ENCODE assay signal across 11 mouse cellular contexts in genomic region chr10:99127691-99128261, GRCm38 (mm10). TPM values are rescaled to one million over a fixed set of nuclear protein-coding genes. Genes with fewer than 3 reads are reported as not detected.
DNase-seq lines count a peak whose midpoint lies in the region; ATAC-seq and TF ChIP-seq lines count a peak whose summit lies in the region.
"Had no signal": no experiment of that assay in that cellular context is flagged by ENCODE, and none has a peak within 500 bp of the region (broad histone marks: within the 10 kb centered on the region; RNA-seq: fewer than 3 reads in every experiment).

No protein-coding gene starts in this region.

- peak; percentile 66 to 71 for DNase-seq in B cell, adult 2 months
- DNase-seq in CH12.LX (ENCODE audit: extremely low read depth), result peak; percentile 52
- no peak for DNase-seq in liver, embryonic 11.5 days (ENCODE audit: low spot score)
- DNase-seq in retina, postnatal 1 day, result peak; percentile 78
- no peak for DNase-seq in cerebellum, adult 2 months
- no peak for DNase-seq in layer of hippocampus, adult 8-10 months (ENCODE audit: low spot score in 2 of 2)
- no peak for DNase-seq in cerebellum, postnatal 25 days
- DNase-seq: heart, postnatal 4 days had no signal

- H3K27ac ChIP-seq in CH12.LX (ENCODE audit: insufficient read depth, low read depth), result peak overlapping the region; percentile 10
- no peak overlapping the region for H3K27ac ChIP-seq in liver, embryonic 11.5 days (ENCODE audit: low read depth, low read length)
- no peak overlapping the region for H3K27ac ChIP-seq in cerebellum, adult 2 months (ENCODE audit: insufficient read depth, low read length)
- no peak overlapping the region for H3K27ac ChIP-seq in hindbrain, embryonic 16.5 days (ENCODE audit: low read depth, low read length)
- H3K27ac ChIP-seq: forebrain, embryonic 15.5 days had no signal

- 65% methylated on average over 11 of the region's 11 CpGs for WGBS in liver, embryonic 11.5 days
- 85% methylated on average over 11 of the region's 11 CpGs for WGBS in cerebellum, adult 2 months
- 80% methylated on average over 11 of the region's 11 CpGs for WGBS in hindbrain, embryonic 16.5 days

- peak; percentile 30; the same call in 1 of the 2 replicates for ATAC-seq in liver, embryonic 11.5 days (replicated peaks; ENCODE audit: low FRiP score)
- no peak for ATAC-seq in hindbrain, embryonic 16.5 days
- ATAC-seq: forebrain, embryonic 15.5 days had no signal

- no peak overlapping the region for H3K9ac ChIP-seq in CH12.LX (ENCODE audit: insufficient read depth, low read depth)
- H3K9ac ChIP-seq in liver, embryonic 11.5 days (ENCODE audit: low read depth, low read length), result no peak overlapping the region
- H3K9ac ChIP-seq in hindbrain, embryonic 16.5 days (ENCODE audit: low read depth, low read length), result no peak overlapping the region
- H3K9ac ChIP-seq: forebrain, embryonic 15.5 days had no signal

- TF ChIP-seq EP300 in CH12.LX (IDR thresholded peaks at IDR 0.05; ENCODE audit: low read length), result no peak

- in situ Hi-C loops in CH12.LX (cut with MboI; ENCODE audit: low pct_ligation_motif_present, low pct_unique_long_range_greater_than_20kb, low sequenced_read_pairs), result no loop called here

- dilution Hi-C loops in CH12.LX (cut with MboI; ENCODE audit: extremely low pct_ligation_motif_present, extremely low pct_unique_long_range_greater_than_20kb, low sequenced_read_pairs), result no loop called here

- no peak for TF ChIP-seq POLR2A in CH12.LX (IDR thresholded peaks at IDR 0.05; ENCODE audit: low read depth, low read length)
- TF ChIP-seq POLR2A in cerebellum, adult 2 months (IDR thresholded peaks at IDR 0.05; ENCODE audit: borderline replicate concordance, insufficient read depth, low read length), result no peak

- peaks cover 4 to 54% of the 10 kb centered on the region in 2 experiments for H3K36me3 ChIP-seq in CH12.LX (replicated peaks in 1 of 2; ENCODE audit: control insufficient read depth in 1 of 2, insufficient read depth in 1 of 2, low read length in 1 of 2)
- no peaks in the 10 kb centered on the region for H3K36me3 ChIP-seq in liver, embryonic 11.5 days (ENCODE audit: control insufficient read depth, insufficient read depth, low read length)
- H3K36me3 ChIP-seq in hindbrain, embryonic 16.5 days (ENCODE audit: control insufficient read depth, insufficient read depth, low read length), result no peaks in the 10 kb centered on the region

- TF ChIP-seq RAD21 in CH12.LX (IDR thresholded peaks at IDR 0.05; ENCODE audit: low read depth, low read length), result no peak

- H3K27me3 ChIP-seq in CH12.LX (replicated peaks), result no peaks in the 10 kb centered on the region
- H3K27me3 ChIP-seq in liver, embryonic 11.5 days (replicated peaks; ENCODE audit: control insufficient read depth, insufficient read depth, low read length), result no peaks in the 10 kb centered on the region
- H3K27me3 ChIP-seq in cerebellum, adult 2 months (ENCODE audit: control insufficient read depth, insufficient read depth, low read length), result no peaks in the 10 kb centered on the region
- H3K27me3 ChIP-seq in hindbrain, embryonic 16.5 days (replicated peaks; ENCODE audit: control insufficient read depth, insufficient read depth, low read length), result no peaks in the 10 kb centered on the region
- H3K27me3 ChIP-seq: forebrain, embryonic 15.5 days had no signal

- H3K9me3 ChIP-seq in CH12.LX (replicated peaks; ENCODE audit: low read length), result no peaks in the 10 kb centered on the region
- no peaks in the 10 kb centered on the region for H3K9me3 ChIP-seq in liver, embryonic 11.5 days (ENCODE audit: control insufficient read depth, low read length)
- no peaks in the 10 kb centered on the region for H3K9me3 ChIP-seq in hindbrain, embryonic 16.5 days (ENCODE audit: control insufficient read depth, low read length)
- H3K9me3 ChIP-seq: forebrain, embryonic 15.5 days had no signal

- no peaks in the 10 kb centered on the region for H3K79me2 ChIP-seq in CH12.LX (replicated peaks; ENCODE audit: control insufficient read depth, extremely low read depth, insufficient read depth, poor library complexity, severe bottlenecking)

- H3K4me1 ChIP-seq in CH12.LX (ENCODE audit: control insufficient read depth in 1 of 2, insufficient read depth in 2 of 2), result peaks cover 8 to 59% of the 10 kb centered on the region in 2 experiments; a peak in 3 of 4 replicates
- H3K4me1 ChIP-seq in liver, embryonic 11.5 days (replicated peaks; ENCODE audit: control insufficient read depth, insufficient read depth, low read length), result no peaks in the 10 kb centered on the region; the same call in 1 of the 2 replicates
- H3K4me1 ChIP-seq in cerebellum, adult 2 months (ENCODE audit: control insufficient read depth, insufficient read depth, low read length), result no peaks in the 10 kb centered on the region; the same call in 1 of the 2 replicates
- peaks cover 5% of the 10 kb centered on the region; the same call in 1 of the 2 replicates for H3K4me1 ChIP-seq in hindbrain, embryonic 16.5 days (ENCODE audit: control insufficient read depth, insufficient read depth, low read depth, low read length)
- H3K4me1 ChIP-seq: forebrain, embryonic 15.5 days had no signal

- no peak overlapping the region for H3K4me3 ChIP-seq in CH12.LX (replicated peaks in 1 of 3; ENCODE audit: low read depth in 2 of 3, low read length in 2 of 3, poor library complexity in 1 of 3)
- H3K4me3 ChIP-seq in liver, embryonic 11.5 days (ENCODE audit: low read depth, low read length), result no peak overlapping the region
- H3K4me3 ChIP-seq in cerebellum, adult 2 months (replicated peaks; ENCODE audit: insufficient read depth, low read depth, low read length), result no peak overlapping the region
- H3K4me3 ChIP-seq in hindbrain, embryonic 16.5 days (ENCODE audit: low read length), result no peak overlapping the region
- H3K4me3 ChIP-seq: forebrain, embryonic 15.5 days had no signal

- no peak for TF ChIP-seq CTCF in CH12.LX (conservative IDR thresholded peaks at IDR 0.05 in 1 of 2, IDR thresholded peaks at IDR 0.05 in 1 of 2; ENCODE audit: low read depth in 2 of 2, low read length in 2 of 2)
- no peak for TF ChIP-seq CTCF in cerebellum, adult 2 months (IDR thresholded peaks at IDR 0.05; ENCODE audit: borderline replicate concordance, insufficient read depth, low read depth, low read length)

- H3K4me2 ChIP-seq in CH12.LX (ENCODE audit: insufficient read depth, low read depth, poor library complexity, severe bottlenecking), result no peak overlapping the region
- no peak overlapping the region for H3K4me2 ChIP-seq in liver, embryonic 11.5 days
- no peak overlapping the region for H3K4me2 ChIP-seq in hindbrain, embryonic 16.5 days (ENCODE audit: low read length)
- H3K4me2 ChIP-seq: forebrain, embryonic 15.5 days had no signal

TF ChIP-seq in CH12.LX, 34 proteins besides CTCF, POLR2A, EP300 and RAD21:
- TF ChIP-seq IRF4 (IDR thresholded peaks at IDR 0.05; ENCODE audit: low read depth, low read length) (no peak), RCOR1 (conservative IDR thresholded peaks at IDR 0.05; ENCODE audit: low read depth, low read length) (no peak), GABPA (IDR thresholded peaks at IDR 0.05; ENCODE audit: insufficient replicate concordance, low read depth, low read length) (no peak), TBP (conservative IDR thresholded peaks at IDR 0.05; ENCODE audit: low read depth, low read length) (no peak), ETS1 (conservative IDR thresholded peaks at IDR 0.05; ENCODE audit: low read depth, low read length) (peak; percentile 64), KAT2A (IDR thresholded peaks at IDR 0.05; ENCODE audit: insufficient replicate concordance, low read length) (no peak), POLR2AphosphoS2 (IDR thresholded peaks at IDR 0.05; ENCODE audit: low read depth, low read length) (no peak), SIN3A (IDR thresholded peaks at IDR 0.05; ENCODE audit: low read length) (no peak), MXI1 (IDR thresholded peaks at IDR 0.05; ENCODE audit: low read depth, low read length) (no peak), MAX (IDR thresholded peaks at IDR 0.05; ENCODE audit: low read length) (peak; percentile 31; the same call in 1 of the 2 replicates), UBTF (IDR thresholded peaks at IDR 0.05; ENCODE audit: low read depth, low read length) (no peak), MAZ (IDR thresholded peaks at IDR 0.05; ENCODE audit: low read depth, low read length) (no peak)

RNA-seq across cellular contexts. Expression of gene Phxr2, which starts 1.7 kb away (rescaled TPM):
- total RNA-seq in CH12.LX (2012; rRNA removed), result not detected in 2 replicates
- not detected in 2 replicates for total RNA-seq in CH12.LX (2014; rRNA removed)
- polyA plus RNA-seq in CH12.LX (2012; ENCODE audit: insufficient read length, low read depth), result not detected in 2 replicates
- 0.14 TPM in 1 of 2 replicates, not detected in the other for polyA plus RNA-seq in liver, embryonic 11.5 days (2014; fragmentation: Nextera tagmentation; extraction: Ambion mirVana)
- polyA plus RNA-seq in cerebellum, adult 2 months (2012; rRNA removed), result not detected in 2 replicates
- 0.14 TPM in 1 of 2 replicates, not detected in the other for polyA plus RNA-seq in hindbrain, embryonic 16.5 days (2015; fragmentation: Nextera tagmentation; extraction: Ambion mirVana)
- total RNA-seq in layer of hippocampus, adult 8-10 months (2022), result not detected
- total RNA-seq: heart, postnatal 4 days; left cerebral cortex, adult 18-20 months had no signal
- polyA plus RNA-seq: forebrain, embryonic 15.5 days had no signal

RNA-seq across cellular contexts. Expression of gene Galnt4, which starts 19.8 kb away (rescaled TPM):
- total RNA-seq in CH12.LX (2012; rRNA removed) (4.7 and 5.2 TPM in 2 replicates), CH12.LX (2014; rRNA removed) (4.6 and 5.3 TPM in 2 replicates)
- 3.7 and 4.4 TPM in 2 replicates for polyA plus RNA-seq in CH12.LX (2012; ENCODE audit: insufficient read length, low read depth)
- 7.0 and 7.8 TPM in 2 replicates for polyA plus RNA-seq in liver, embryonic 11.5 days (2014; fragmentation: Nextera tagmentation; extraction: Ambion mirVana)
- polyA plus RNA-seq in cerebellum, adult 2 months (2012; rRNA removed), result 1.5 and 1.8 TPM in 2 replicates
- polyA plus RNA-seq in hindbrain, embryonic 16.5 days (2015; fragmentation: Nextera tagmentation; extraction: Ambion mirVana), result 2.9 and 3.3 TPM in 2 replicates
- 1 to 10 TPM; 3.4 to 4.7 (median 3.8) TPM for total RNA-seq in layer of hippocampus, adult 8-10 months (2022)

RNA-seq across cellular contexts. Expression of gene Poc1b, which starts 20.9 kb away (rescaled TPM):
- total RNA-seq in CH12.LX (2012; rRNA removed) (5.0 and 5.6 TPM in 2 replicates), CH12.LX (2014; rRNA removed) (3.8 and 4.0 TPM in 2 replicates)
- 17.4 and 18.2 TPM in 2 replicates for polyA plus RNA-seq in CH12.LX (2012; ENCODE audit: insufficient read length, low read depth)
- polyA plus RNA-seq in liver, embryonic 11.5 days (2014; fragmentation: Nextera tagmentation; extraction: Ambion mirVana), result 19.0 and 20.5 TPM in 2 replicates
- polyA plus RNA-seq in cerebellum, adult 2 months (2012; rRNA removed), result 10.0 and 11.8 TPM in 2 replicates
- polyA plus RNA-seq in hindbrain, embryonic 16.5 days (2015; fragmentation: Nextera tagmentation; extraction: Ambion mirVana), result 9.1 and 13.3 TPM in 2 replicates
- total RNA-seq in layer of hippocampus, adult 8-10 months (2022), result 10 to 100 TPM in 1 of 4 experiments, 1 to 10 TPM in 3; 7.4 to 11.2 (median 8.1) TPM

Comparison
In these comparisons a context has a peak if more than half of its experiments do, and no peak if none do; other contexts are left out.
1. DNase-seq: peak in B cell, adult 2 months (2 of 2), CH12.LX (single experiment) and retina, postnatal 1 day (single experiment); none in liver, embryonic 11.5 days (single experiment), cerebellum, adult 2 months (0 of 2), layer of hippocampus, adult 8-10 months (0 of 2) and cerebellum, postnatal 25 days (0 of 2).